ENCODE assay signal across 9 mouse cellular contexts in genomic region chr3:88254268-88254926, GRCm38 (mm10). TPM values are rescaled to one million over a fixed set of nuclear protein-coding genes. Genes with fewer than 3 reads are reported as not detected.
DNase-seq lines count a peak whose midpoint lies in the region; ATAC-seq lines count a peak whose summit lies in the region.
"Had no signal": no experiment of that assay in that cellular context is flagged by ENCODE, and none has a peak within 500 bp of the region (broad histone marks: within the 10 kb centered on the region; RNA-seq: fewer than 3 reads in every experiment).

Rhbg (minus strand) TSS chr3:88254709.

- ATAC-seq in heart, embryonic 11.5 days (replicated peaks; ENCODE audit: insufficient number of reproducible peaks, low FRiP score, low TSS enrichment), result no peak; the same call in 1 of the 2 replicates
- ATAC-seq in cerebellum, adult (ENCODE audit: insufficient number of reproducible peaks, low FRiP score, low TSS enrichment), result peak; percentile 45
- ATAC-seq in forebrain, embryonic 16.5 days, result no peak
- ATAC-seq in lung, embryonic 16.5 days (ENCODE audit: low read depth), result peak; percentile 65

- H3K4me3 ChIP-seq in heart, embryonic 11.5 days (ENCODE audit: low read depth, low read length), result peak within 1 kb of the TSS; percentile 45
- peak within 1 kb of the TSS; percentile 37 for H3K4me3 ChIP-seq in forebrain, embryonic 16.5 days (replicated peaks; ENCODE audit: low read length)
- peak within 1 kb of the TSS; percentile 47 for H3K4me3 ChIP-seq in lung, embryonic 16.5 days (ENCODE audit: low read length)

- no peaks in the 10 kb centered on the region for H3K36me3 ChIP-seq in heart, embryonic 11.5 days (ENCODE audit: control insufficient read depth, insufficient read depth, low read length)
- H3K36me3 ChIP-seq in forebrain, embryonic 16.5 days (ENCODE audit: control insufficient read depth, insufficient read depth), result no peaks in the 10 kb centered on the region
- no peaks in the 10 kb centered on the region for H3K36me3 ChIP-seq in lung, embryonic 16.5 days (ENCODE audit: control insufficient read depth, insufficient read depth, low read length)
- no peaks in the 10 kb centered on the region for H3K36me3 ChIP-seq in splenic B cell, adult 2 months (ENCODE audit: control insufficient read depth, insufficient read depth, low read length, poor library complexity, severe bottlenecking)

- peaks cover 2% of the 10 kb centered on the region; the same call in 1 of the 2 replicates for H3K4me1 ChIP-seq in heart, embryonic 11.5 days (ENCODE audit: control insufficient read depth, insufficient read depth, low read length)
- H3K4me1 ChIP-seq in forebrain, embryonic 16.5 days (replicated peaks; ENCODE audit: control insufficient read depth, insufficient read depth, low read length), result peaks cover 7% of the 10 kb centered on the region
- peaks cover 8% of the 10 kb centered on the region; the same call in 1 of the 2 replicates for H3K4me1 ChIP-seq in lung, embryonic 16.5 days (replicated peaks; ENCODE audit: control insufficient read depth, insufficient read depth, low read length)

- H3K9ac ChIP-seq in heart, embryonic 11.5 days (ENCODE audit: low read depth, low read length), result 0 out of 2 replicates have a peak within 1 kb of the TSS, but pooled peaks have one; percentile 0
- H3K9ac ChIP-seq in forebrain, embryonic 16.5 days (replicated peaks; ENCODE audit: low read depth, low read length), result peak within 1 kb of the TSS; percentile 53
- peak within 1 kb of the TSS; percentile 48 for H3K9ac ChIP-seq in lung, embryonic 16.5 days (ENCODE audit: low read length)

- no peak for DNase-seq in heart, adult 9 months (ENCODE audit: low spot score in 2 of 2)
- DNase-seq in kidney, adult 9 months, result peak; percentile 76
- peak; percentile 46 for DNase-seq in splenic B cell, adult 2 months (ENCODE audit: low read depth, low spot score)
- no peak for DNase-seq in gastrocnemius, postnatal 25 days

- H3K4me2 ChIP-seq in heart, embryonic 11.5 days, result peak within 1 kb of the TSS; percentile 83
- H3K4me2 ChIP-seq in forebrain, embryonic 16.5 days (ENCODE audit: low read length), result peak within 1 kb of the TSS; percentile 62
- peak within 1 kb of the TSS; percentile 52 for H3K4me2 ChIP-seq in lung, embryonic 16.5 days (ENCODE audit: low read depth, low read length)

- H3K27me3 ChIP-seq in heart, embryonic 11.5 days (ENCODE audit: control insufficient read depth, insufficient read depth, low read length), result peaks cover 42% of the 10 kb centered on the region
- peaks cover 13% of the 10 kb centered on the region; the same call in 1 of the 2 replicates for H3K27me3 ChIP-seq in forebrain, embryonic 16.5 days (replicated peaks; ENCODE audit: control insufficient read depth, insufficient read depth, low read length)
- peaks cover 29% of the 10 kb centered on the region for H3K27me3 ChIP-seq in lung, embryonic 16.5 days (ENCODE audit: control insufficient read depth, insufficient read depth, low read depth, low read length)
- peaks cover 1% of the 10 kb centered on the region; the same call in 1 of the 2 replicates for H3K27me3 ChIP-seq in splenic B cell, adult 2 months (ENCODE audit: control insufficient read depth, insufficient read depth, low read length, poor library complexity, severe bottlenecking)

- 2% methylated on average over 34 of the region's 34 CpGs for WGBS in heart, embryonic 11.5 days (ENCODE audit: insufficient replicate concordance)
- 1% methylated on average over 34 of the region's 34 CpGs for WGBS in forebrain, embryonic 16.5 days
- WGBS in lung, embryonic 16.5 days, result 2% methylated on average over 34 of the region's 34 CpGs

- no peaks in the 10 kb centered on the region for H3K9me3 ChIP-seq in heart, embryonic 11.5 days (replicated peaks; ENCODE audit: control insufficient read depth, low read length)
- no peaks in the 10 kb centered on the region for H3K9me3 ChIP-seq in forebrain, embryonic 16.5 days (ENCODE audit: control insufficient read depth, low read length)
- no peaks in the 10 kb centered on the region for H3K9me3 ChIP-seq in lung, embryonic 16.5 days (ENCODE audit: control insufficient read depth, low read length)

- no peak within 1 kb of the TSS for H3K27ac ChIP-seq in heart, embryonic 11.5 days (ENCODE audit: low read depth, low read length)
- no peak within 1 kb of the TSS for H3K27ac ChIP-seq in forebrain, embryonic 16.5 days (ENCODE audit: low read length)
- H3K27ac ChIP-seq in lung, embryonic 16.5 days (ENCODE audit: low read length), result no peak within 1 kb of the TSS

RNA-seq across cellular contexts. Expression of gene Rhbg, which starts in this region (rescaled TPM):
- polyA plus RNA-seq in heart, embryonic 11.5 days (2014; fragmentation: Nextera tagmentation; extraction: Ambion mirVana), result 0.10 TPM in 1 of 2 replicates, not detected in the other
- polyA plus RNA-seq in forebrain, embryonic 16.5 days (2015; fragmentation: Nextera tagmentation; extraction: Ambion mirVana), result not detected in 2 replicates
- polyA plus RNA-seq in lung, embryonic 16.5 days (2015; fragmentation: Nextera tagmentation; extraction: Ambion mirVana), result 0.69 and 1.0 TPM in 2 replicates
- total RNA-seq in gastrocnemius, postnatal 25 days (2021), result not detected
- total RNA-seq: neutrophil, adult 5-6 weeks had no signal

Comparison
In these comparisons a context has a peak if more than half of its experiments do, and no peak if none do; other contexts are left out.
1. ATAC-seq: peak in cerebellum, adult (single experiment) and lung, embryonic 16.5 days (single experiment); none in heart, embryonic 11.5 days (single experiment) and forebrain, embryonic 16.5 days (single experiment).
2. H3K9ac ChIP-seq: peak in every context shown above with its lines; median percentile 53 in forebrain, embryonic 16.5 days; 48 in lung, embryonic 16.5 days; 0 in heart, embryonic 11.5 days.
3. DNase-seq: peak in kidney, adult 9 months (single experiment) and splenic B cell, adult 2 months (single experiment); none in heart, adult 9 months (0 of 2) and gastrocnemius, postnatal 25 days (single experiment).
4. Peak in every context shown above with its lines, with median percentiles within 50 percentile points of each other: H3K4me2 ChIP-seq and H3K4me3 ChIP-seq.